Mouse (Mus musculus): ENCODE results near the gene Ucp1.

DNA sequence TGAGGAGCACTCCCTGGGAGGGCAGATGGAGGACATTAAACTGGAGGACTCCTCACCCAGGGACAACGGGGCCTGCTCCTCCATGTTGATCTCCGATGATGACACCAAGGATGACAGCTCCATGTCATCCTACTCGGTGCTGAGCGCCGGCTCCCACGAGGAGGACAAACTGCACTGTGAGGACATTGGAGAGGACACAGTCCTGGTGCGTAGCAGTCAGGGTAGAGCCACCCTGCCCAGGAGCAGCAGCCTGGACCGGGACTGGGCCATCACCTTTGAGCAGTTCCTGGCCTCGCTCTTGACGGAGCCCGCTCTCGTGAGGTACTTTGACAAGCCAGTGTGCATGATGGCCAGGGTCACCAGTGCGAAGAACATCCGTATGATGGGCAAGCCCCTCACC is 19.0 kb upstream of the Ucp1 start:
- no peak for TF ChIP-seq MAX (IDR thresholded peaks at IDR 0.05)
- TF ChIP-seq MYOG (IDR thresholded peaks at IDR 0.05; ENCODE audit: control insufficient read depth, extremely low read depth, insufficient read length) = no peak

All from C2C12 (cell line).